Mouse (Mus musculus) embryonic facial prominence, embryonic 10.5 days (tissue): ENCODE measurements at regions not wholly inside any gene's neighbourhood (a gene's known extent, or its start where the extent isn't known, plus 50 kb on each side); places are given as distances from the start of the nearest gene placed in this dataset.

Source experiments
- DNase-seq: peaks from one replicate; pipeline ENCODE4 v3.0.0-alpha.2; 2017; ENCODE audit warnings: low spot score
- H3K27ac ChIP-seq: fragments of 300-500 bp; sonication (generic); replicated peaks from 2 replicates; pipeline ENCODE4 v1.5.1; 2016; ENCODE audit warnings: mild to moderate bottlenecking
- H3K27me3 ChIP-seq: fragments of 300-500 bp; sonication (generic); replicated peaks from 2 replicates; pipeline ENCODE4 v1.6.1; 2016; ENCODE audit warnings: low read depth, mild to moderate bottlenecking; ENCODE audit not compliant: poor library complexity, severe bottlenecking
- H3K36me3 ChIP-seq: fragments of 300-500 bp; sonication (generic); replicated peaks from 2 replicates; pipeline ENCODE4 v1.6.1; 2016; ENCODE audit warnings: mild to moderate bottlenecking, moderate library complexity
- H3K4me1 ChIP-seq: fragments of 300-500 bp; sonication (generic); 2 replicates; pipeline ENCODE4 v1.6.1; 2016
- H3K4me3 ChIP-seq: fragments of 300-500 bp; sonication (generic); 2 replicates; pipeline ENCODE4 v1.5.1; 2016; ENCODE audit warnings: mild to moderate bottlenecking, moderate library complexity
- H3K9me3 ChIP-seq: fragments of 300-500 bp; sonication (generic); 2 replicates; pipeline ENCODE4 v1.6.1; 2016; ENCODE audit warnings: mild to moderate bottlenecking
- WGBS: fragments of 180-500 bp; shearing (Covaris S2); methylation state at CpG from one replicate; pipeline ENCODE4 v1.1.7; 2016; 5-methylcytosine and 5-hydroxymethylcytosine counted together

GRCm38 (mm10) chr12:78077285-78077684 lies 116.8 kb upstream of the Gm6657 start:
- no peak for DNase-seq
- no peaks in the 10 kb centered on the region for H3K27me3 ChIP-seq
- no peak overlapping the region for H3K4me3 ChIP-seq
- no peaks in the 10 kb centered on the region for H3K36me3 ChIP-seq
- no peaks in the 10 kb centered on the region for H3K9me3 ChIP-seq
- peaks cover 16% of the 10 kb centered on the region for H3K4me1 ChIP-seq
- H3K27ac ChIP-seq: no peak overlapping the region
- WGBS: 22% methylated on average over 5 of the region's 5 CpGs

- no peak for DNase-seq
- Histone ChIP-seq H3K9me3 (no peaks in the 10 kb centered on the region), H3K27ac (no peak overlapping the region), H3K4me1 (peaks cover 18% of the 10 kb centered on the region), H3K36me3 (no peaks in the 10 kb centered on the region), H3K4me3 (no peak overlapping the region), H3K27me3 (no peaks in the 10 kb centered on the region)
- 73% methylated on average over 1 of the region's 1 CpGs for WGBS
Observed at GRCm38 (mm10) chr12:78082163-78082562, 111.9 kb upstream of the Gm6657 start.

DNA sequence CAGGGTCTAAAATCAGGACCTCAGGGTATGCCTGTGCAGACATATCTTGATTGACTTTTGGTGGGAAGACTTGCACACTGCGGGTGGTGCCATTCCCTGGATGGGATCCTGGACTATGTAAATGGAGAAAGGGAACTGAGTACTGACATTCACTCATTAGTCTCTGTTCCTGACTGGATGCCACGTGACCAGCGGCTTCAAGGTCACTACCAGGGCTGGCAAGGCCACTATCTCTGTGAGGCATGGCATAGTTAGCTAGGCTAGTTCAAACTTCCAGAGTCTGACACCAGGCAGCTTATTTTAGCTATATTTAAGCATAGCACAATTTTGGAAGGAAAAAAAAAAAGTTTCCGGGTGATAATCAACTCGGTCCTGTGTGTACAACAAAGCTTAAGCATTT lies 108.0 kb upstream of the Gm6657 start:
- no peaks in the 10 kb centered on the region for H3K27me3 ChIP-seq
- no peak overlapping the region for H3K4me3 ChIP-seq
- H3K36me3 ChIP-seq: no peaks in the 10 kb centered on the region
- WGBS: 91% methylated on average over 5 of the region's 5 CpGs
- H3K9me3 ChIP-seq: no peaks in the 10 kb centered on the region
- DNase-seq: no peak
- no peak overlapping the region for H3K27ac ChIP-seq
- H3K4me1 ChIP-seq: peaks cover 7% of the 10 kb centered on the region

GRCm38 (mm10) chr12:78087921-78088320 lies 106.1 kb upstream of the Gm6657 start:
- H3K4me3 ChIP-seq: no peak overlapping the region
- H3K36me3 ChIP-seq: no peaks in the 10 kb centered on the region
- 61% methylated on average over 1 of the region's 1 CpGs for WGBS
- no peaks in the 10 kb centered on the region for H3K9me3 ChIP-seq
- no peak overlapping the region for H3K27ac ChIP-seq
- no peak for DNase-seq
- H3K27me3 ChIP-seq: no peaks in the 10 kb centered on the region
- peaks cover 3% of the 10 kb centered on the region; the same call in 1 of the 2 replicates for H3K4me1 ChIP-seq

DNA sequence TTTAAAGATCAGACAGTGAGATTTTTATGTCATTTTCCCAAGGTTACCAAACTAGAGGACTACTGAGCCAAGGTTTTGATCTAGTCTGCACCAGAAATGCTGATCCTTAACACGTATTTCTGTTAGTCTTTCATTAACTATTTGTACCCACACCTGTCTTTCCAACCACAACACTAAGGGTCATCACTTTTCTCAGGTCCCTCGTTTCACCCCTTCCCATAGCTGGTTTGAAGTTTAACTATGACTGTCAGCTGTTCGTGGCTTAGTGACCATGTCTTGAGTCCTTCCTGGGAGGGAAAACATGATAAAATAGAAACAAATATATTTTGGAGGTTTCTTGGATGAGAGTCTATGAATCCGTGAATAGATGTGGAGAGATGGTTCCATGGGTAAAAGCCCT lies 99.6 kb upstream of the Gm6657 start:
- Histone ChIP-seq H3K4me3 (no peak overlapping the region), H3K27ac (no peak overlapping the region), H3K27me3 (no peaks in the 10 kb centered on the region), H3K36me3 (no peaks in the 10 kb centered on the region), H3K9me3 (no peaks in the 10 kb centered on the region), H3K4me1 (no peaks in the 10 kb centered on the region; the same call in 1 of the 2 replicates)
- 82% methylated on average over 4 of the region's 4 CpGs for whole genome bisulfite sequencing
- DNase-seq: no peak

GRCm38 (mm10) chr12:78095352-78095751 lies 98.7 kb upstream of the Gm6657 start:
- H3K4me3 ChIP-seq: no peak overlapping the region
- H3K9me3 ChIP-seq: no peaks in the 10 kb centered on the region
- WGBS: 82% methylated on average over 2 of the region's 2 CpGs
- DNase-seq: no peak
- 0 out of 2 replicates have a peak, but pooled peaks cover 4% of the 10 kb centered on the region for H3K4me1 ChIP-seq
- H3K36me3 ChIP-seq: no peaks in the 10 kb centered on the region
- H3K27ac ChIP-seq: no peak overlapping the region
- H3K27me3 ChIP-seq: no peaks in the 10 kb centered on the region

GRCm38 (mm10) chr12:78095916-78096315 lies 98.1 kb upstream of the Gm6657 start:
- no peaks in the 10 kb centered on the region for H3K9me3 ChIP-seq
- 93% methylated on average over 2 of the region's 2 CpGs for WGBS

GRCm38 (mm10) chr12:78097119-78097518 lies 96.9 kb upstream of the Gm6657 start:
- DNase-seq: no peak
- WGBS: 77% methylated on average over 1 of the region's 1 CpGs

More at GRCm38 (mm10) chr12:78095916-78096315, 98.1 kb upstream of the Gm6657 start:
- no peak for DNase-seq
- no peaks in the 10 kb centered on the region for H3K27me3 ChIP-seq
- no peak overlapping the region for H3K4me3 ChIP-seq
- H3K36me3 ChIP-seq: no peaks in the 10 kb centered on the region
- no peak overlapping the region for H3K27ac ChIP-seq
- 0 out of 2 replicates have a peak, but pooled peaks cover 4% of the 10 kb centered on the region for H3K4me1 ChIP-seq

DNA sequence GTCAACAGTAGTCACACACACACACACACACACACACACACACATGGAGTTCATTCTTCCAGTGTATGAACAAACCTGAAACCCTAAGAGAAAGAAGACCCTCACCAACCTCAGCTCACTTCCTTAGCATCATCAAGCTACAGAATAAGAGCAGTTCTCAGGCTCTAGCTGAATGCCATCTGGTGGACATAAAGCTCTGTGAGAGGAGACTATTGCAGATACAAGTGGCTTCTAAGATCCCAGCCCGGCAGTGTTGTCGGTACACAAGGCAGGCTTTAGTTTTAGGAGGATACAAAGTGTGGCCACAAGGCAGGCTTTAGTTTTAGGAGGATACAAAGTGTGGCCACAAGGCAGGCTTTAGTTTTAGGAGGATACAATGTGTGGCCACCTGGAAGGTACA lies 96.3 kb upstream of the Gm6657 start:
- 69% methylated on average over 2 of the region's 2 CpGs for WGBS
- Histone ChIP-seq H3K36me3 (no peaks in the 10 kb centered on the region), H3K4me3 (no peak overlapping the region), H3K9me3 (no peaks in the 10 kb centered on the region), H3K27me3 (no peaks in the 10 kb centered on the region), H3K27ac (no peak overlapping the region), H3K4me1 (0 out of 2 replicates have a peak, but pooled peaks cover 4% of the 10 kb centered on the region)
- DNase-seq: no peak

More at GRCm38 (mm10) chr12:78097119-78097518, 96.9 kb upstream of the Gm6657 start:
- no peak overlapping the region for H3K4me3 ChIP-seq
- no peaks in the 10 kb centered on the region for H3K9me3 ChIP-seq
- H3K27me3 ChIP-seq: no peaks in the 10 kb centered on the region
- 0 out of 2 replicates have a peak, but pooled peaks cover 4% of the 10 kb centered on the region for H3K4me1 ChIP-seq
- H3K27ac ChIP-seq: no peak overlapping the region
- H3K36me3 ChIP-seq: no peaks in the 10 kb centered on the region

DNA sequence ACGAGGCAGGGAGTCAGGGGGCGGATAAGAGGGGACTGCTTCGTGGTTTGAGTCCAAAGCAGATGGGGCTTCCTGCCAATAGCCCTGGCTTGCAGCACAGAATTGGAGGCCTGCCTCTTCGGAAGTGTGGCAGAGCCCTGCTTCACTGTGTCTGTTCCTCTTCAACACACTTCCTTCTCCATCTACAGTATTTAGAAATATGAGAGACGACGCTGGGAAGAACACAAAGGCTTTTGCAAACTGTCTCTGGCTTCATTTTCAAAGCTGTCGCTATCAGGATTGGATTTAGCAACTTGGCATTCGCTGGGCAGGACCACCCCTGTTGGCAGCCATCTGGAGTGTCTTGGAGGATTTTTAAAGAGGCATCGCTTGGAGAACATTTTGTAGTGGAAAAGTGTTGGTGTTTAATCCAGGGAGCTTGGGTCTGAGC lies 95.3 kb upstream of the Gm6657 start:
- 0 out of 2 replicates have a peak, but pooled peaks cover 4% of the 10 kb centered on the region for H3K4me1 ChIP-seq
- DNase-seq: no peak
- WGBS: 78% methylated on average over 9 of the region's 9 CpGs
- no peaks in the 10 kb centered on the region for H3K36me3 ChIP-seq
- no peak overlapping the region for H3K27ac ChIP-seq
- no peaks in the 10 kb centered on the region for H3K9me3 ChIP-seq
- H3K27me3 ChIP-seq: no peaks in the 10 kb centered on the region
- no peak overlapping the region for H3K4me3 ChIP-seq

DNA sequence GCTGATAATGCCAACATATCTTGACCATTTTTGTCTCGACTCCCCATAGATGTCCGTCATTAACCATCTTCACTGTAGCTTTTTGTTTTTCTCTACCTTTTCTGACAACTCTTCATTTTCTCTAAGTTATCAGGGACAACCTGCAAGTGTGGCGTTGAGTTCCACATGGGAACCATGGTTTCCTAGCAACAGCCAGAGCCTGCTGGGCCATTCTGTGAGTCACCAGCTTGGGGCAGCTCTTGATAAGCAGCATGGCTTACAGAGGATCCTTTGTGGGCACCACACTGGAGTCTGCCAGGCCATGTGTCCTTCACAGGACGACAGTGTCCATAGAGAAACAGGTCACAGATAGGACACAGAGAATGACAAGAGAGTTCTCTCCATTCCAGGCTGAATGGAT lies 94.3 kb upstream of the Gm6657 start:
- Histone ChIP-seq H3K4me3 (no peak overlapping the region), H3K36me3 (no peaks in the 10 kb centered on the region), H3K27me3 (no peaks in the 10 kb centered on the region), H3K9me3 (no peaks in the 10 kb centered on the region), H3K4me1 (0 out of 2 replicates have a peak, but pooled peaks cover 4% of the 10 kb centered on the region), H3K27ac (no peak overlapping the region)
- DNase-seq: no peak
- 69% methylated on average over 4 of the region's 4 CpGs for WGBS

- H3K4me1 ChIP-seq: 0 out of 2 replicates have a peak, but pooled peaks cover 4% of the 10 kb centered on the region
- WGBS: 93% methylated on average over 3 of the region's 3 CpGs
- no peaks in the 10 kb centered on the region for H3K27me3 ChIP-seq
- H3K4me3 ChIP-seq: no peak overlapping the region
- H3K9me3 ChIP-seq: no peaks in the 10 kb centered on the region
- DNase-seq: no peak
- no peak overlapping the region for H3K27ac ChIP-seq
- no peaks in the 10 kb centered on the region for H3K36me3 ChIP-seq
Observed at GRCm38 (mm10) chr12:78100756-78101155, 93.3 kb upstream of the Gm6657 start.

DNA sequence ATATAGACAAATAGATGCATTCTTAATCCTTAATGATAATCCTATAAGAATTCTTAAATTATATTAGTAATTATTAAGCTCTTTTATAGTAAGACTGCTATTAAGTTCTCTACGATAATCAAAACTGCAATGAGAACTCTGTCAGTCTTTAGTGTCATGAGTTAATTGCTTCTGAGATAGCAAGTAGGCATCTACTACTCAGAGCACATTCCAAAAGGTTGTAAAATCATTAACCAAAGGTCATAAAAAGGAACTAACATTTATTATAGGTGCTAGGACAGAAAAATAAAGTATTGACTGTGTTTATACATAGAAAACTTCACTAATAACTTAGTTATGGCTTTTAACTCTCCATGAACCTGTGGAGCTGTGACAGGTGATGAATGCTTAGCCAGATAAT lies 84.1 kb upstream of the Gm6657 start:
- no peaks in the 10 kb centered on the region for H3K27me3 ChIP-seq
- H3K27ac ChIP-seq: no peak overlapping the region
- no peak for DNase-seq
- 89% methylated on average over 1 of the region's 1 CpGs for WGBS
- H3K4me1 ChIP-seq: no peaks in the 10 kb centered on the region
- no peaks in the 10 kb centered on the region for H3K9me3 ChIP-seq
- H3K36me3 ChIP-seq: no peaks in the 10 kb centered on the region
- no peak overlapping the region for H3K4me3 ChIP-seq
